Mouse (Mus musculus): ENCODE measurements at regions not wholly inside any gene's neighbourhood (a gene's known extent, or its start where the extent isn't known, plus 50 kb on each side); places are given as distances from the start of the nearest gene placed in this dataset.

DNA sequence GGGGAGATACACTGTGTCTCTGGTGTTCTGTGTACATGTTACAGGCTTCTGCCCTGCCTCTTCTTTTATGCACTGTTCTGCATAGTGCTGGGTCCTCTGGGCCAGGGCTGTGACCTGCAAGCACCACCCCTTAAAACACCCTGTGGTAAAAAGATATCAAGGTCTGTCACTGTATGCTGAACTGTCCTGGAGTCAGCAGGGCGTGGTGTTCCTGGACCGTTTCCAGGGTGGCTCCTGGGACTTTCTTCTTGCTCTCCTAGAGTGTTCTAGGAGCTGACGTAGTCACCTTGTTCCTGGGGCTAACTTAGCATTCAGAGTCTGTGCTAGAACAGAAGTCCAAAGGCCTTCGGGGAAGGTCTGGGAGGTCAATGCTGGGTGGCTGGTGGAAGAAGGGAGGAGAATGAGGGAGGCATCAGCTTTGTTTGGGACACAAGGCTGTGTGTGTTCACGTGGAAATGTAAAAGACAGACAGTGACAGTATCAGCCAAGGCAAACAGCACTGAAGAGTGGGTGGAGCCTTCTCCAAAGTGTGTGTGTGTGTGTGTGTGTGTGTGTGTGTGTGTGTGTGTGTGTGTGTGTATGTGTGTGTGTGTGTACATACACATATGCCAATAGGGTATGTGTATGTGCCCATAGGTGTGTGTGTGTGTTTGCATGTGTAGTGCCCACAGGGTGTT lies 133.0 kb downstream of the Gadd45g start:
- H3K9ac ChIP-seq (replicated peaks; ENCODE audit: low read depth, low read length), result no peak overlapping the region
- 66% methylated on average over 5 of the region's 5 CpGs for WGBS
- H3K36me3 ChIP-seq (ENCODE audit: control insufficient read depth, insufficient read depth, low read length), result no peaks in the 10 kb centered on the region
- peaks cover 19% of the 10 kb centered on the region for H3K4me1 ChIP-seq (ENCODE audit: control insufficient read depth, insufficient read depth, low read length)
- H3K4me3 ChIP-seq (ENCODE audit: low read depth, low read length), result no peak overlapping the region
- H3K9me3 ChIP-seq (ENCODE audit: control insufficient read depth, low read depth, low read length), result no peaks in the 10 kb centered on the region; the same call in 1 of the 2 replicates
- no peaks in the 10 kb centered on the region for H3K27me3 ChIP-seq (ENCODE audit: control insufficient read depth, insufficient read depth, low read length)
- 0 out of 2 replicates have a peak, but pooled peaks have one; percentile 20 for ATAC-seq (ENCODE audit: insufficient number of reproducible peaks, insufficient read depth, low FRiP score, low read depth)
- H3K27ac ChIP-seq (ENCODE audit: low read length), result no peak overlapping the region
- H3K4me2 ChIP-seq (replicated peaks; ENCODE audit: low read depth, low read length), result no peak overlapping the region

DNA sequence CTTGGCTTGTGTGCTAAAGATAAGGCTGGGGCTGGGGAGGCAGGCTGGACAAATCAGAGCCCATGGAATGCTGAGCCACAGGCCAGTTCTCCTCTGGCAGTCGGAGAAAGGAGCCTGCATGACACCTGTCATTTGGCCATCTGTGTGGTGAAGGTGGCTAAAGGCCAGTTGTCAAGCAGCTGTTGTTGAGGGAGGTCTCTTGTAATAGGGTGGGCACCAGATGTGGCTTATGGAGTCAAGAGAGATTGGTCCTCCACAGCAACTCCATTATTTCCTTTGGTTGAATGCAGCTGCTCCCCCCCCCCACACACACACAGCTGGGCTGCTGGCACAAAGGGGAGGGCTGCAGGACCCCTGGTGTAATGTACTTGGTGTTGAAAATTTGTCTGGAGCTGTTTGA lies 133.9 kb downstream of the Gadd45g start:
- H3K36me3 ChIP-seq (ENCODE audit: control insufficient read depth, insufficient read depth, low read length), result no peaks in the 10 kb centered on the region
- H3K4me1 ChIP-seq (ENCODE audit: control insufficient read depth, insufficient read depth, low read length), result peaks cover 13% of the 10 kb centered on the region
- WGBS, result 65% methylated on average over 1 of the region's 1 CpGs
- H3K27me3 ChIP-seq (ENCODE audit: control insufficient read depth, insufficient read depth, low read length), result no peaks in the 10 kb centered on the region
- no peak overlapping the region for H3K9ac ChIP-seq (replicated peaks; ENCODE audit: low read depth, low read length)
- H3K4me3 ChIP-seq (ENCODE audit: low read depth, low read length), result no peak overlapping the region
- no peaks in the 10 kb centered on the region; the same call in 1 of the 2 replicates for H3K9me3 ChIP-seq (ENCODE audit: control insufficient read depth, low read depth, low read length)
- H3K27ac ChIP-seq (ENCODE audit: low read length), result no peak overlapping the region
- H3K4me2 ChIP-seq (replicated peaks; ENCODE audit: low read depth, low read length), result no peak overlapping the region
- ATAC-seq (ENCODE audit: insufficient number of reproducible peaks, insufficient read depth, low FRiP score, low read depth), result no peak

DNA sequence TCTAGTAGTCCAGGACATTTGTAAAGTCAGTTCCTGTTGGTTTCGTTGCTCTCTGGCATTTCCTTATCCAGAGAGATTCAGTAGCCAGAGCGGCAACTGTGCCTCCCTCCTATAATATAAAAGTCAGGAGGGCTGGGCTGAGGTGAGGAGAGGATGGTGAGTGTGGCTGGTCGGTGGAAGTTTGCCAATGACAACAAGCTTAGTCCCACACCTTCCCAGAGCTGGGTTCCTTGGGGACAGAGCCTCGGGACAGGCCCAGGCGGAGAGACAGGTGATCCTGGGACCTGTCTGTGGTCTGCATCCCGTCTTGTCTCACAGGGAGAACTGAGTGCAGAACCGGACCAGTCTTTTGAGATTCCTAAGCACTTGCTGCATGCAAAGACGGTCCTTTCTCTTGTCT lies 136.5 kb downstream of the Gadd45g start:
- Histone ChIP-seq H3K4me1 (ENCODE audit: control insufficient read depth, insufficient read depth, low read length) (no peaks in the 10 kb centered on the region), H3K27ac (ENCODE audit: low read length) (no peak overlapping the region), H3K9ac (replicated peaks; ENCODE audit: low read depth, low read length) (no peak overlapping the region), H3K4me3 (ENCODE audit: low read depth, low read length) (no peak overlapping the region), H3K27me3 (ENCODE audit: control insufficient read depth, insufficient read depth, low read length) (no peaks in the 10 kb centered on the region), H3K9me3 (ENCODE audit: control insufficient read depth, low read depth, low read length) (no peaks in the 10 kb centered on the region; the same call in 1 of the 2 replicates), H3K36me3 (ENCODE audit: control insufficient read depth, insufficient read depth, low read length) (no peaks in the 10 kb centered on the region), H3K4me2 (replicated peaks; ENCODE audit: low read depth, low read length) (no peak overlapping the region)
- 89% methylated on average over 8 of the region's 8 CpGs for WGBS
- ATAC-seq (ENCODE audit: insufficient number of reproducible peaks, insufficient read depth, low FRiP score, low read depth), result no peak

DNA sequence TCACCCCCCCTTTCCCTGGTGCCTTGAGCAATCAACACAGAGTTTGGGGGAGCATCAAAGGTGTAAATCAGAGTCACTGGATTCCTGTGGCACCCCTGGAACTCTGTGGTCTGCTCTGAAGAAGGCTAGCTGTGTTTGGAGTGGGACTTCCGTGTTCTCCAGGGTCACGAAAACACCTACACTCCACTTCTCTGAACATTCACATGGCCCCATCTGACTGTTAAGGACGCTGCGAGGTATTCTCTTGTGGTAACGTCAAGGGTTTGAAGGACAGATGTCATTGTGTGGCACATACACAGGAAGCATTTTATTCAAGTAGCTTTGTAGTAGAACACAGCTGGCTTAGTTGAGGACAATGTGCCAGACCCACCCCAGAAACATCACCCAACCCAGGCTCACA lies 137.1 kb downstream of the Gadd45g start:
- H3K9ac ChIP-seq (replicated peaks; ENCODE audit: low read depth, low read length), result no peak overlapping the region
- H3K9me3 ChIP-seq (ENCODE audit: control insufficient read depth, low read depth, low read length), result no peaks in the 10 kb centered on the region
- no peaks in the 10 kb centered on the region for H3K27me3 ChIP-seq (ENCODE audit: control insufficient read depth, insufficient read depth, low read length)
- no peak overlapping the region for H3K27ac ChIP-seq (ENCODE audit: low read length)
- 91% methylated on average over 5 of the region's 5 CpGs for WGBS
- no peak overlapping the region for H3K4me2 ChIP-seq (replicated peaks; ENCODE audit: low read depth, low read length)
- ATAC-seq (ENCODE audit: insufficient number of reproducible peaks, insufficient read depth, low FRiP score, low read depth), result no peak
- H3K36me3 ChIP-seq (ENCODE audit: control insufficient read depth, insufficient read depth, low read length), result no peaks in the 10 kb centered on the region
- no peaks in the 10 kb centered on the region for H3K4me1 ChIP-seq (ENCODE audit: control insufficient read depth, insufficient read depth, low read length)
- H3K4me3 ChIP-seq (ENCODE audit: low read depth, low read length), result no peak overlapping the region

DNA sequence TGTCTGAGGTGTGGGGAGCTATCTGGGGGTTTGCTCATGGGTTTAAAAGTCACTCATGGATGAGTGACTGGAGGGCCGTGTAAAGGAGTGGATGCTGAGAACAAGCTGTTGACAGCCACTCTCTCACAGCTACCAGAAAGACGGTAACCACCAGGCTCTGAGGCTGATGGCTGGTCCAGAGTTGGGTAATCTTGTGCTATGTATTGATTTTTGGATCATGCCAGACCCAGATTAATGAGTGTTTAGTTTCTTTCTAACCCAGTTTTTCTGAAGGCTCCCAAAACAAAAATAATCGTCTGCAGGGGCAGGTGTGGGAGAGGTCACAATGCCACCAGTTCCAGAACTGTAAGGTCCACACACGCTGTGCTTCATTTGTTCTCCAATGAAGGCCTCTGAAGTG lies 144.9 kb downstream of the Gadd45g start:
- Histone ChIP-seq H3K4me3 (ENCODE audit: low read depth, low read length) (no peak overlapping the region), H3K27ac (ENCODE audit: low read length) (no peak overlapping the region), H3K4me1 (ENCODE audit: control insufficient read depth, insufficient read depth, low read length) (0 out of 2 replicates have a peak, but pooled peaks cover 4% of the 10 kb centered on the region), H3K36me3 (ENCODE audit: control insufficient read depth, insufficient read depth, low read length) (no peaks in the 10 kb centered on the region), H3K27me3 (ENCODE audit: control insufficient read depth, insufficient read depth, low read length) (no peaks in the 10 kb centered on the region), H3K9me3 (ENCODE audit: control insufficient read depth, low read depth, low read length) (no peaks in the 10 kb centered on the region), H3K9ac (replicated peaks; ENCODE audit: low read depth, low read length) (no peak overlapping the region), H3K4me2 (replicated peaks; ENCODE audit: low read depth, low read length) (no peak overlapping the region)
- no peak for ATAC-seq (ENCODE audit: insufficient number of reproducible peaks, insufficient read depth, low FRiP score, low read depth)
- WGBS, result 88% methylated on average over 4 of the region's 4 CpGs

DNA sequence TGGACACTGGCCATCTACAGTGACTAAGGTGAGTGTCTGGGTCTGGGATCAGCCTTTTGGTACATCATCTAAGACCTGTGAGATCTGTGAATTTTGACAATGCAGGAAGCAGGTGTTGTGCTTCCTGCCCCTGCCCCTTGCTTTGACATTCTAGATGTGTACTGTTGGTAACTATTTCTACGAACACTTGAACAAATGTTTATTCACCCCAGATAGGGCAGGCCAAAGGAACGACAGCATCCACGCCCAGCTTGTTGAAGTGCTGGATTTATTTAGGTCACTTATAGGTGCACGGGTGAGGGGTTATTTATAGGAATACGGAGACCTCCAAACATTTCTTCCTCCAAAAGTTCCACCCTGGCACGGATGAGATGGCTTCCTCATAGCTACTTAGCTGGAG lies 146.4 kb downstream of the Gadd45g start:
- H3K4me3 ChIP-seq (ENCODE audit: low read depth, low read length), result no peak overlapping the region
- no peak overlapping the region for H3K4me2 ChIP-seq (replicated peaks; ENCODE audit: low read depth, low read length)
- no peaks in the 10 kb centered on the region for H3K27me3 ChIP-seq (ENCODE audit: control insufficient read depth, insufficient read depth, low read length)
- no peak overlapping the region for H3K9ac ChIP-seq (replicated peaks; ENCODE audit: low read depth, low read length)
- ATAC-seq (ENCODE audit: insufficient number of reproducible peaks, insufficient read depth, low FRiP score, low read depth), result no peak
- 36% methylated on average over 6 of the region's 6 CpGs for WGBS
- H3K4me1 ChIP-seq (ENCODE audit: control insufficient read depth, insufficient read depth, low read length), result 0 out of 2 replicates have a peak, but pooled peaks cover 4% of the 10 kb centered on the region
- no peaks in the 10 kb centered on the region for H3K9me3 ChIP-seq (ENCODE audit: control insufficient read depth, low read depth, low read length)
- H3K27ac ChIP-seq (ENCODE audit: low read length), result no peak overlapping the region
- H3K36me3 ChIP-seq (ENCODE audit: control insufficient read depth, insufficient read depth, low read length), result no peaks in the 10 kb centered on the region

DNA sequence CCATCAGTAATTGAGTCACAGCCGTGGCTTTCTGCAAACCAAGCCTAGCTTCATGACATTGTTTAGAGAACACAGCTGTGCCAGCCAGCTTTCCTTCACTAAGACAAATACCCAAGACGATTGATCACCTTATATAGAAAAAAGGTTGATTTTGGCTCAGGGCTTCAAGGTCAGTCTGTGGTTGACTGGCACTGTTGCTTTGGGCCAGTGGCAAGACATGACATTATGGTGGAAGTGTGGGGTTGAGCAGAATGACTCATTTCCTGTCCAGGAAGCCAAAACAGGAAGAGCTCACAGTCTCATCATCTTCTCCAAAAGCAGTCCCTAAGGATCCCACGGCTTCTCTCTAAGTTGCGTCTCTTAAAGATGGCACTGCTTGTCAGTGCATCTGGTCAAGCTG lies 149.7 kb downstream of the Gadd45g start:
- no peaks in the 10 kb centered on the region for H3K27me3 ChIP-seq (ENCODE audit: control insufficient read depth, insufficient read depth, low read length)
- H3K4me2 ChIP-seq (replicated peaks; ENCODE audit: low read depth, low read length), result no peak overlapping the region
- WGBS, result 71% methylated on average over 4 of the region's 4 CpGs
- ATAC-seq (ENCODE audit: insufficient number of reproducible peaks, insufficient read depth, low FRiP score, low read depth), result no peak
- H3K36me3 ChIP-seq (ENCODE audit: control insufficient read depth, insufficient read depth, low read length), result no peaks in the 10 kb centered on the region
- no peaks in the 10 kb centered on the region for H3K9me3 ChIP-seq (ENCODE audit: control insufficient read depth, low read depth, low read length)
- 0 out of 2 replicates have a peak, but pooled peaks cover 4% of the 10 kb centered on the region for H3K4me1 ChIP-seq (ENCODE audit: control insufficient read depth, insufficient read depth, low read length)
- no peak overlapping the region for H3K9ac ChIP-seq (replicated peaks; ENCODE audit: low read depth, low read length)
- H3K27ac ChIP-seq (ENCODE audit: low read length), result no peak overlapping the region
- H3K4me3 ChIP-seq (ENCODE audit: low read depth, low read length), result no peak overlapping the region

DNA sequence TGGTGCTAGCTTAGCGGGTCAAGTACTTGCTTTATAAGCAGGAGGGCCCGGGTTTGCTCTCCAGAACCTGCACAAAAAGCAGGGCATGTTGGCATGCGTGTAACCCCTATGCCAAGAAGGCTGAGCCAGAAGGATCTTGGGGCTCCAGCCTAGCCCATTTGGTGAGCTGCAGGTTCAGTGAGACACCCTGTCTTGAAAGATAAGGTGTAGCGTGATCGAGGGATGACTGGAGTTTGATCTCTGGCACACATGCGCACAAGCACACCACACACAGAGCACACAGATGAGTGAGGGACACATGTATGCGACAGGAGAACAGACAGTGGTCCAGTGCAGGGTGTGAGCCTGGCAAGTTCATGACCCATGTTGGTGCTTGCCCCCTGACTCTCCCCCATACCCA lies 152.1 kb downstream of the Gadd45g start:
- no peaks in the 10 kb centered on the region for H3K36me3 ChIP-seq (ENCODE audit: control insufficient read depth, insufficient read depth, low read length)
- WGBS, result 93% methylated on average over 7 of the region's 7 CpGs
- H3K4me3 ChIP-seq (ENCODE audit: low read depth, low read length), result no peak overlapping the region
- no peaks in the 10 kb centered on the region for H3K27me3 ChIP-seq (ENCODE audit: control insufficient read depth, insufficient read depth, low read length)
- H3K4me2 ChIP-seq (replicated peaks; ENCODE audit: low read depth, low read length), result no peak overlapping the region
- no peak overlapping the region for H3K9ac ChIP-seq (replicated peaks; ENCODE audit: low read depth, low read length)
- no peaks in the 10 kb centered on the region for H3K9me3 ChIP-seq (ENCODE audit: control insufficient read depth, low read depth, low read length)
- H3K4me1 ChIP-seq (ENCODE audit: control insufficient read depth, insufficient read depth, low read length), result no peaks in the 10 kb centered on the region
- ATAC-seq (ENCODE audit: insufficient number of reproducible peaks, insufficient read depth, low FRiP score, low read depth), result no peak
- H3K27ac ChIP-seq (ENCODE audit: low read length), result no peak overlapping the region

DNA sequence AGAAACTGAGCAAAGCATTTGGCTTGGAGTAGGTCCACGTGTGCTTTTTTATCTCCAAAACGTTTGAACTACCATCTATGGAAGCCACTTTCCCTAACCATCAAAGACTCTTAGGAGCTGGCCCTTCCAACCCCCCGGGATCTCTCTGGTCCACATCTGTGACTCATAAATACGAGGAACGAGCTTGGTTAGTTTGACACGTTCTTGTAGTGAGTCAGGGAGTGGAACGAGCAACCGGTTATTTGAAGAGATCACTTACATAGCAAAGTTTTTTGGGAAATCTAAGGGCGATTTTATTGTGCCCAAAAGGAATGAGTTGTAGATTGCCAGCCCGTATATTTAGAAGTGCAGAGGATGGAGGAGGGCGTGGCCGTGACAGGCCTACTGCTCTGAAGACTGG lies 155.3 kb downstream of the Gadd45g start:
- Histone ChIP-seq H3K9me3 (ENCODE audit: control insufficient read depth, low read depth, low read length) (no peaks in the 10 kb centered on the region), H3K4me2 (replicated peaks; ENCODE audit: low read depth, low read length) (no peak overlapping the region), H3K36me3 (ENCODE audit: control insufficient read depth, insufficient read depth, low read length) (no peaks in the 10 kb centered on the region), H3K4me1 (ENCODE audit: control insufficient read depth, insufficient read depth, low read length) (no peaks in the 10 kb centered on the region), H3K27ac (ENCODE audit: low read length) (no peak overlapping the region), H3K27me3 (ENCODE audit: control insufficient read depth, insufficient read depth, low read length) (no peaks in the 10 kb centered on the region), H3K9ac (replicated peaks; ENCODE audit: low read depth, low read length) (no peak overlapping the region), H3K4me3 (ENCODE audit: low read depth, low read length) (no peak overlapping the region)
- 69% methylated on average over 12 of the region's 12 CpGs for WGBS
- ATAC-seq (ENCODE audit: insufficient number of reproducible peaks, insufficient read depth, low FRiP score, low read depth), result no peak

All from stomach, embryonic 14.5 days (tissue).